Mouse (Mus musculus): Measurements from ENCODE around the gene Gnai3. TPM values are rescaled to one million over a fixed set of nuclear protein-coding genes. Genes with fewer than 3 reads are reported as not detected.

Gnai3 gene
- total RNA-seq, 2 experiments from 2014 or later, result 143 to 167 TPM

DNA sequence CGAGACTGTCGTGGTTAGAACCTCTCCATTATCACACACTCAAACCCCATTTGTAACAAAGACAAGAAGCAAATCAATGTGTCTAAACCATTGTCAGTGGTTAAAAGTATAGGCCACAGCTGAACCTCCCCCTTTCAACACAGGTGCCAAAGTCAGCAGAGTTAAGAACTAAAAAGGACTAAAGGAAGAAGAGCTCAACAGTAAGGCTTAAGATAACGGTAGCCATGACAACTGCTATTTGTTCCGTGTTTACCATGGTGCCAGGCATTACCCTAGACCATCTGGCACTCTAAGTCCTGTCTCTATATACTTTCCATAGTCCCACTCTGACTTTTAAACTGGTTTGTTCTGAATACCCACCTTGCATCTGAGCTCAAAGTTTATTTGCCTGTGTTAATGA lies 33.3 kb downstream of the Gnai3 start:
- ATAC-seq (replicated peaks; ENCODE audit: poor library complexity), result peak; percentile 70

DNA sequence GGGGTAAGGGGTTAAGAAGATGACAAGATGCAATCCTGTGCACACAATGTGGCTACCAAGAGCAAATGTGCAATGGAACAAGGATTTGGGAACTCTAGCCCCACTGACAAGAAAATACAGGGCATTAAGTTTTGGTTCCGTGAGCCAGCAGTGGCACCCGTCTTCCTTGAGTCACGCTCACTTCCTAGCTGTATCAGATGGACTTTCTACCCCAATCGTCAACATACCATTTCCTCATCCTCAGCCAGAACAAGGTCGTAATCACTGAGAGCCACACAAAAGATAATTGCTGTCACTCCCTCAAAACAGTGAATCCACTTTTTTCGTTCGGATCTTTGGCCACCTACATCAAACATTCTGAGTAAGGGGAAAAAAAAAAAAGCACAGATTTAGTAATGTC lies 33.7 kb downstream of the Gnai3 start:
- no peak for ATAC-seq (replicated peaks; ENCODE audit: poor library complexity)

DNA sequence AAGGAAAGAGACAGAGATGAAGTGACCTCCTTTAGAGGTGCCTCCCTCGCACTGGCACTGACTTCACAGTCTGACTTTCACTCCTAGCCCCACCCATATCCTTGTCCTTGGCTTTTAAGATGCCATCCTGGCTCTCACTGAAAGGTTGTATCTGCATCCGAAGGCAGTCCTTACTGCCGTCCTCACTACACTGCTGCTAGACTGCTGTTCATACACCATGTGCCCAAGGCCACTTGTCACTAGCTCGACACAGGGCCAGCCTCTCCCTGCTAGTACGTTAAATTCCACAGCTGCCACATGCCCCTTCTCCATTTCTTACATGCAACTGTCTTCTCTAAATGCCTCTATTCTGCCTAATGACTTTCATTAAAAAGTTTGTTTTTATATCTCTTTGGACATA lies 34.6 kb downstream of the Gnai3 start:
- ATAC-seq (replicated peaks; ENCODE audit: poor library complexity), result no peak

GRCm38 (mm10) chr3:108105281-108105680 lies 40.7 kb downstream of the Gnai3 start:
- peak; percentile 77 for ATAC-seq (replicated peaks; ENCODE audit: poor library complexity)

- no peak for ATAC-seq (replicated peaks; ENCODE audit: poor library complexity)
Measured at GRCm38 (mm10) chr3:108102075-108102474, 43.9 kb downstream of the Gnai3 start.

GRCm38 (mm10) chr3:108101594-108101993 lies 44.4 kb downstream of the Gnai3 start:
- ATAC-seq (replicated peaks; ENCODE audit: poor library complexity), result no peak

- peak; percentile 38 for ATAC-seq (replicated peaks; ENCODE audit: poor library complexity)
Measured at GRCm38 (mm10) chr3:108098316-108098715, 47.6 kb downstream of the Gnai3 start.

DNA sequence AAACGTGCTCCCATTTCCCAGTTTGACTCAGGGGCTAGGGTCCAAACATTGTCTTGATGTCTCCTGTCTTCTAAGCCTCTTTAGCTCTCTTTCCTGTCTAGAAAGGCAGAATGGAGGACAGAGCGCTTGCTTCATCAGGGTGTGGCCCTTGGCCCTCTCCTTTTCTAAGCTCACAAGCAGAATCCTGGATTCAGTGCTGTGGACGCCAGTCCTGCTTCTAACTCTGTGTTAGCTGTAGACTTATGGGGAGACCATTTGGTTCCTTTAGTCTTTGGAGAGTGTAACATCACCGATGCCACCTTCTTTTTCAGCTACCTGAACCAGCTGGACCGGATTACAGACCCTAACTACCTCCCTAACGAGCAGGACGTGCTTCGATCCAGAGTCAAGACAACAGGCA lies 48.3 kb downstream of the Gnai3 start:
- ATAC-seq (replicated peaks; ENCODE audit: poor library complexity), result no peak

GRCm38 (mm10) chr3:108096726-108097125 lies 49.2 kb downstream of the Gnai3 start:
- peak; percentile 68 for ATAC-seq (replicated peaks; ENCODE audit: poor library complexity)

DNA sequence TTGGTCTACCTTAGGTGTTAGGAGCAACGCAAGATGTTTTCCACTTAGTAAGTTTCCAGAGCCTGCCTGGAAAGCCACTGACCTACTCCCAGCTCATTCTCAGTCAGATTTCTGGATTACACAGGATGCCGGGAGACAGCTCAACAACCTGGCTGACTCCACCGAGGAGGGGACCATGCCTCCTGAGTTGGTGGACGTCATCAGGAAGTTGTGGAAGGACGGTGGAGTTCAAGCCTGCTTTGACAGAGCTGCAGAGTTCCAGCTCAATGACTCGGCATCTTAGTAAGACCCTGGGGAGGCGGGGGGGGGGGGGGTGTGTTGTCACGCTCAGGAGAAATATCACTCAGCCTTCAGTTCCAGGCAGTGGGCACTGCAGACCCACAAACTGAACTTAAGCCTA lies 49.7 kb downstream of the Gnai3 start:
- peak; percentile 27 for ATAC-seq (replicated peaks; ENCODE audit: poor library complexity)

DNA sequence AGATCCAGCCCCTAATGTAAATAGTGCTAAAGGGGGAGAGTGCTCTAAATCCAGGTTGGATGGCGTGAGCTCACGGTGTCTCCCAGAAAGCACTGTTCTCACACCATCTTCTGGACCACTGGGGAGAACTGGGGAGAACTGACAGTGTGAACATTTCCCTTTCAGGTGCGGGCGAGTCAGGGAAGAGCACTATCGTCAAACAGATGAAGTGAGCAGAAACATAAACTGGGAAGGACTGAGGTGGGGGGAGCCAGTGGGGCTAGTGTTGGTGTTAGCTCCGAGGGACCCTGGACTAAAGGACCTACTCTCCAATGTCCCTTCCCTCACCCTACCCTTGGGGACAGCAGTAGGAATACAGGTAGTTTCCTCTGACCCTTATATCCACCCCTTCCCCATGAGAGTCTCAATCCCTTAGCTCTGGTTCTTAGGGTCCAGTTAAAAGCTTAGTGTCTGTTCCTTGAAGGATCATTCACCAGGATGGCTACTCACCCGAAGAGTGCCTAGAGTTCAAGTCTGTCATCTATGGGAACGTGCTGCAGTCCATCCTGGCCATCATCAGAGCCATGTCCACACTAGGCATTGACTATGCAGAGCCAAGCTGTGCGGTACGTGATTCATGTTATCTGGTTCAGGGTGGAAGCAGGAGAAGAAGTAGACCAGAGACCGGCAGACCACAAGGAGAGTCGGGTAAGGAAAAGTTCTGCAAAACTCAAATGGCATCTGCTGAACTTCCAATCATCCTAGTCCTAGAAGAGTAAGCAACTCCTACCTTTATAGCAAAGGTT lies 50.8 kb downstream of the Gnai3 start:
- ATAC-seq (replicated peaks; ENCODE audit: poor library complexity), result no peak

GRCm38 (mm10) chr3:108094146-108094545 lies 51.8 kb downstream of the Gnai3 start:
- ATAC-seq (replicated peaks; ENCODE audit: poor library complexity), result no peak

DNA sequence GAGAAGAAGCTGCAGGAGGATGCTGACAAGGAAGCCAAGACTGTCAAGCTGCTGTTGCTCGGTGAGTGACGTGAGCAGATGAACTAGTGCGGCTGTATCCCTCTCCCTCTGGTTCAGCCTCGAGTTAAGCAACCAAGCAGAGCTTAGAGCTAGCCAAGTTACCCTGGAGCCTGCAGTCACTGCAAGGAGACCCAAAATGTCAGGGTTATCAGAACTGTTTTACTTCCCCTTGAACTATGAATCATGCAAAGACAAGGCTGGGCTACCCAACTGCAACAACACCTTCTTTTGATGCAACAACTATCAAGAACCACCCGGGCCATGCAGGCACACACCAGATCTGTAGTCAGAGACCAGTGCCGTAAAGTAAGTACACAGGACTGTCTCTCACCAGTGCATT lies 52.6 kb downstream of the Gnai3 start:
- peak; percentile 8 for ATAC-seq (replicated peaks; ENCODE audit: poor library complexity)

DNA sequence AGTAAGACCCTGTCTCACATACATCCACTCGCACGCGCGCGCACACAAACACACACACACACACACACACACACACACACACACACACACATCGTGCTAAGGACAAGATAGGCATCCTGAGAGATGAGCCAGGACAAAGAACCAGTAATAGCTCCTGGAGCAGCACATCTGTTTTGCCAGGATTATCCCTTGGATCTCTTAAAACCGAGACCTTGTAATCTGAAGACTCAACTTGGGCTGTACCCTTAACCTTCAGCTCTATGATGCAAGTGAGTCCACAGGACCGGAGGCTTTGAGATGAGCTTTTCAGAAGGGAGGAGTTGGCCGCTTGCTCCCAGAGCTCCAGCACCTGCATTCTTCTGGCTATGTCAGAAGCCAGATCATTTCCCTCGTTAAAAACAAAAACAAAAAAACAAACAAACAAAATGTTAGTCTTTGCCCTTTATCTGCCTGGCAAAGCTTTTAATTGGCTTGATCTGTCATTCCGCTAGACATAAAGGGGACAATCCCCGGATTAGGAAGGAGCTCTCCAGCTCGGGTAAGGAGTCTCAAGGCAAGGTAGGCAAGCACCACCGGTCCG lies 53.3 kb downstream of the Gnai3 start, which contains the start of gene Gnat2:
Gnat2 (plus strand) TSS at position 254 of the 580 bp plus-strand sequence.
- ATAC-seq (replicated peaks; ENCODE audit: poor library complexity), result no peak

- no peak for ATAC-seq (replicated peaks; ENCODE audit: poor library complexity)
Measured at GRCm38 (mm10) chr3:108092030-108092429, 53.9 kb downstream of the Gnai3 start.

DNA sequence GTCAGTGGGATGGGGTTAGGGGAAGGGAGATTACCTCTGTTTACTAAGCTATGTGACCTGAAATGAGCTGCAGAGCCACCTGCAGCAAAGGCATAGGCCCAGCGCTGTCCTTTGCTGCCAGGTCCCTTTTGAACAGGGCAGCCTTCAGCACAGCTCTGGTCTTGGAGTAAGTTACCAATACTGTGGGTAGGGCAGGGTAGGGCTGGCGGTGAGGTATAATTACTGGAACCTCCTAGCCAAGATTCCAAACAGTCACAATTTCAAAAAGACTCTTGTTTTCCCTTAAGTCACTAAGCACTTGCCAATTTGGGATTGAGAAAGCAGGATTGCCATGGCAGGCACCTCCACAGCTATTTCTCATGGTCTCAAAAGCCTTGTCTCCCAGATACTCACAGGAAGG lies 55.4 kb downstream of the Gnai3 start:
- no peak for ATAC-seq (replicated peaks; ENCODE audit: poor library complexity)

DNA sequence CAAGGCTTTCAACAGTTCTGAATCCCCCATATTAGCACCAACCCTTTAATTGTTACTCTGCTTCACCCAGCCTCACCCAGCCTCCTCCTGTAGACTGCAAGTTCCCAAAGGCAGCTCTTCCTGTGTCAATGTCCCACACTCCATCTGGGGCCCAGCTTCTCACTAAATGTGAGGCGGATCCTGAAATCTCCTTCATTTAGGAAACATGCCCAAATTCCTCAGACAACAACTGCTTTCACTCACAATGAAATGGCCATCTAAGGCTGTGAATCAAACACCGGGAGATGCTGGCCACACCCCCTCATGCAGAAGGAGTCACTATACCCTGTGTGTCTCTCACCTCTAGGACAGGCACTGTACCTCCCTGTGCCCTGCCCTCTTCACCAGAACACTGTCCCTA lies 56.0 kb downstream of the Gnai3 start:
- ATAC-seq (replicated peaks; ENCODE audit: poor library complexity), result no peak

DNA sequence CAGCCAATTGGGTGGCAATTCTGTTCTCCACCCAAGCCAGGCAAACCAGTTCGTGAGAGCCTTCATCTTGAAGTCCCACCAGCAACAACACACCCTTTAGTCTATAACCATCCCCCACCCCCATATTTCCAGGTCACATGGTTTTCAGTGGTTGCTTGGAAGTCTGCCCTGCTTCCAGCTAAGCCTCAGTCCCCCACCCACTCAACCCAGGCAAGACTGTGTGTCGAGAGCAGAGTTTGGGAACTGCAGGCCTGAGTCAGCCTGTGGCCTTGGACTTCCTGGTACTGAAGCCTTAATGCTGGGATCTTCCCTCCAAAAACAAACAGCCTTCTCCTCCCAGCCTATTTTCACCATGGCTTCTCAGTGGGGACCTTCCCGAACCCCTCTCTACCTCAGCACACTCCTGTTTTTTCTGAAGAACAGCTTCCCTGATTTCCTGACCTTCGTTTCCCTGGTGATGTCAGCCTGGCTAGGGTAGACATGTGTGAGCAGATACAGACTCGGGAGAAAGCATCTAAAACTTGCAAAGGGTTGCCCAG lies 57.0 kb downstream of the Gnai3 start:
- no peak for ATAC-seq (replicated peaks; ENCODE audit: poor library complexity)

- no peak for ATAC-seq (replicated peaks; ENCODE audit: poor library complexity)
Measured at GRCm38 (mm10) chr3:108087329-108087728, 58.6 kb downstream of the Gnai3 start.

- peak; percentile 64 for ATAC-seq (replicated peaks; ENCODE audit: poor library complexity)
Measured at GRCm38 (mm10) chr3:108086470-108086979, 59.4 kb downstream of the Gnai3 start, which contains the start of gene Ampd2. Ampd2 (minus strand) TSS chr3:108086651.

GRCm38 (mm10) chr3:108085721-108086469 lies 60.1 kb downstream of the Gnai3 start:
- peak; percentile 7 for ATAC-seq (replicated peaks; ENCODE audit: poor library complexity)
